Mouse (Mus musculus): ENCODE measurements around the gene Pou4f1. TPM values are rescaled to one million over a fixed set of nuclear protein-coding genes. Genes with fewer than 3 reads are reported as not detected.
"Not testable (repeated sequence)": the region's sequence is repeated elsewhere in the genome, so short reads cannot be mapped to it uniquely, and the experiment has no call there.

Gene Pou4f1
- 0.09 and 0.15 TPM in 2 replicates for polyA plus RNA-seq (2015; fragmentation: Nextera tagmentation; extraction: Ambion mirVana)

DNA sequence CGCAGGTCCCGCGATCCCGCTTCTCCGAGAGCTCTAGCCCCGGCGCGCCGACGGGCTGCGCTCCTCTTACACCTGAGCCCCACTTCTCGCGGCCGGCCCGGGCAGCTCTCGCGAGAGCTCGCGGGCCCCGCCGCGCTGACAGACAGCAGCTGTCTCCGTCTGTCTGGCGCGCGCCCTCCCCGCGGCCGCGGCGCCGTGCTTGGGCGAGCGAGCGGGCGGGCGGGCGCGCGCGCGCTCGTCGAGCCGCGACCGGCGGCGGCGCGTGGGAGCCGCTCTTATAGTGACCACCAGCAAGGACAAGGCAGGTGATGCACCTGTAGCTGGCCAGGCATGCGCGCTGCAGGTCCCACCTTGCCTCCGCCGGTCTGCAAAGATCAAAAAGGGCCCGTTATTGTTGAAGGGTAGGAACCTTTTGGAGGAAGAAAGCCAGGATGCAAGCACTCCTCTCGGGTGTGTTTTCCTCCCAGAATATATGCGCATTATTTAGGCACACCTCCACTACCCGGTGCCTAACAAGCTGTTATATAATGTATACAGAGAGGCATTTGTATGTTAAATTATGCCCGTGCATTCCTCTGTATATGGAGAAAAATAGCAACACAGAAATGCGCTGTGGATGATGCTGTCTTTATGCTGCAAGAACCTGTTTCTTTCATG lies at the start of gene Pou4f1:
Pou4f1 (minus strand) TSS at position 34 of the 657 bp plus-strand sequence.
- under 1% methylated on average over 62 of the region's 62 CpGs for WGBS (ENCODE audit: insufficient replicate concordance)

GRCm38 (mm10) chr14:104511664-104512063 lies 43.9 kb upstream of the Pou4f1 start:
- no peak overlapping the region for H3K4me2 ChIP-seq
- no peak overlapping the region for H3K9ac ChIP-seq
- no peaks in the 10 kb centered on the region for H3K9me3 ChIP-seq (replicated peaks)
- 0 out of 2 replicates have a peak, but pooled peaks cover 9% of the 10 kb centered on the region for H3K36me3 ChIP-seq (replicated peaks)
- no peak for ATAC-seq (ENCODE audit: insufficient read depth)
- H3K27me3 ChIP-seq = no peaks in the 10 kb centered on the region
- 57% methylated on average over 1 of the region's 1 CpGs for WGBS (ENCODE audit: insufficient replicate concordance)
- H3K4me3 ChIP-seq (replicated peaks) = no peak overlapping the region
- H3K4me1 ChIP-seq (replicated peaks) = no peaks in the 10 kb centered on the region
- no peak overlapping the region for H3K27ac ChIP-seq (replicated peaks)

More for the DNA sequence above, at the start of gene Pou4f1:
- Histone ChIP-seq H3K4me3 (replicated peaks) (peak within 1 kb of the TSS; percentile 51), H3K9me3 (replicated peaks) (no peaks in the 10 kb centered on the region), H3K27me3 (peaks cover 98% of the 10 kb centered on the region), H3K4me1 (replicated peaks) (peaks cover 16% of the 10 kb centered on the region), H3K4me2 (peak within 1 kb of the TSS; percentile 70), H3K27ac (replicated peaks) (no peak within 1 kb of the TSS), H3K9ac (no peak within 1 kb of the TSS), H3K36me3 (replicated peaks) (no peaks in the 10 kb centered on the region)
- ATAC-seq (ENCODE audit: insufficient read depth) = peak; percentile 82

DNA sequence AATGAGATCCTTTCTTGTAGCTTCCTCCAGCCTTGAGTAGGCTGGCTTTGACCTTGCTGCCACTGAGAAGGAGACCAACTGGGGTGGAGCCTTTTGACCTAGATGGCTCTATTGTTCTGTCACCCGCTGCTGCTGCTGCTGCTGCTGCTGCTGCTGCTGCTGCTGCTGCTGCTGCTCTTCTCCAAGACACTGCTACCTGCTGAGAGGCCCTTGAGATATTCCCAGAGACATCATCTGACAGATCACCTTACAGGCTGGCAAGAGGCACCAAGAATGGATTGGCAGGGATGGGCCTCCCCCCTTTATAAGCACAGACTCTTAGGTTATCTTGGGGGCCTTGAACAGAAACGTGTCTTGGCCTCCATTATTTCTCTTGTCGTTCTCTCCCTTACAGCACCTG lies 35.0 kb upstream of the Pou4f1 start:
- WGBS (ENCODE audit: insufficient replicate concordance) = 64% methylated on average over 3 of the region's 3 CpGs
- not testable (repeated sequence) for H3K4me1 ChIP-seq (replicated peaks); ATAC-seq (ENCODE audit: insufficient read depth); H3K9ac ChIP-seq; H3K27ac ChIP-seq (replicated peaks); H3K4me2 ChIP-seq; H3K9me3 ChIP-seq (replicated peaks); H3K27me3 ChIP-seq; H3K4me3 ChIP-seq (replicated peaks)
- H3K36me3 ChIP-seq (replicated peaks) = peaks cover 29% of the 10 kb centered on the region

DNA sequence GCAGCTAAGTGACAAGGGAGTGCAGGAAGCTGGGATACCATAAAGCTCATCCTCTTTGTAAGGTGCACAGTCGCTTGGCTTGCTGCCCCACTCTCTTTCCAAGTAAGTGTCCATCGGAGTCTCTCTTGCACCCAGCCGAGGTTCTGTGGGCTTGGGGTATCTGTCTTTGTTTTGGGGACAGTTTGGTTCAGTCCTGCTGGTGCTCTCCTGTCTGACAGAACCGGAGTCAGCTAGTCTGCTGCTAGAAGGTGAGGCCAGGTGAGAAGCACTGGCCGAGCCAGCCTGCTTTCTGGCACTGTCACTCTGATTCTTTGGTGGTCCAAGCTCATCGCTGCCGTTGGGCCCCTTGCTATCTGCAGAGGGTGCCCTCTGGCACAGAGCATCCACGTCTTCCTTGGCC lies 12.0 kb upstream of the Pou4f1 start:
- no peaks in the 10 kb centered on the region for H3K9me3 ChIP-seq (replicated peaks)
- H3K4me1 ChIP-seq (replicated peaks) = no peaks in the 10 kb centered on the region
- peaks cover 16% of the 10 kb centered on the region for H3K36me3 ChIP-seq (replicated peaks)
- H3K4me3 ChIP-seq (replicated peaks) = no peak overlapping the region
- no peak overlapping the region for H3K27ac ChIP-seq (replicated peaks)
- 71% methylated on average over 8 of the region's 8 CpGs for WGBS (ENCODE audit: insufficient replicate concordance)
- H3K9ac ChIP-seq = no peak overlapping the region
- H3K4me2 ChIP-seq = no peak overlapping the region
- peaks cover 16% of the 10 kb centered on the region for H3K27me3 ChIP-seq
- no peak for ATAC-seq (ENCODE audit: insufficient read depth)

GRCm38 (mm10) chr14:104478593-104478992 lies 10.8 kb upstream of the Pou4f1 start:
- ATAC-seq (ENCODE audit: insufficient read depth) = no peak
- Histone ChIP-seq H3K36me3 (replicated peaks) (peaks cover 16% of the 10 kb centered on the region), H3K9ac (no peak overlapping the region), H3K27ac (replicated peaks) (no peak overlapping the region), H3K4me3 (replicated peaks) (no peak overlapping the region), H3K9me3 (replicated peaks) (no peaks in the 10 kb centered on the region), H3K27me3 (peaks cover 27% of the 10 kb centered on the region), H3K4me1 (replicated peaks) (no peaks in the 10 kb centered on the region), H3K4me2 (no peak overlapping the region)
- WGBS (ENCODE audit: insufficient replicate concordance) = 74% methylated on average over 5 of the region's 5 CpGs

- Histone ChIP-seq H3K27ac (replicated peaks) (no peak overlapping the region), H3K36me3 (replicated peaks) (peaks cover 16% of the 10 kb centered on the region), H3K4me1 (replicated peaks) (peaks cover 3% of the 10 kb centered on the region; the same call in 1 of the 2 replicates), H3K4me2 (no peak overlapping the region), H3K27me3 (peaks cover 37% of the 10 kb centered on the region), H3K4me3 (replicated peaks) (no peak overlapping the region), H3K9me3 (replicated peaks) (no peaks in the 10 kb centered on the region), H3K9ac (no peak overlapping the region)
- no peak for ATAC-seq (ENCODE audit: insufficient read depth)
- 86% methylated on average over 8 of the region's 8 CpGs for WGBS (ENCODE audit: insufficient replicate concordance)
Measured at GRCm38 (mm10) chr14:104477616-104478015, 9.8 kb upstream of the Pou4f1 start.

DNA sequence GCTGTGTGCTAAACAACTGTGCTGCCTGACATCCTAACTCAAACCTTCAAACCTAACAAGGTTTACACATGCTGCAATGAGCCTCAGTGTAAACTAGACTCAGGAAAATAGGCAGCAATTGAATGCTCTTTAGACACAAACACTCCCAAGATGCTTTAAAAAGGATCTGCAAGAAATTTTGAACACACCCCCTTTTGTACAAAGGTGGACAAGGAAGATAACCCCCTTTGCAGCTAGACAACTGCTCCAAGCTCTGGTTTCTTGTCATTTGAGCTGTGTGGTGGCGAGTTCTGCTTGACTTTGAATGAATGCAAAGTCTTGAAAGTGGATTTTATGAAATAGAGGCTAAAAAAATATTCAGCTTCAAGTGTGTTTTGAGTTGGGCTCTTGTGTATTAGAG lies 7.6 kb upstream of the Pou4f1 start:
- Histone ChIP-seq H3K36me3 (replicated peaks) (peaks cover 16% of the 10 kb centered on the region), H3K27ac (replicated peaks) (no peak overlapping the region), H3K4me3 (replicated peaks) (no peak overlapping the region), H3K4me2 (no peak overlapping the region), H3K4me1 (replicated peaks) (peaks cover 3% of the 10 kb centered on the region; the same call in 1 of the 2 replicates), H3K9me3 (replicated peaks) (no peaks in the 10 kb centered on the region), H3K9ac (no peak overlapping the region), H3K27me3 (peaks cover 57% of the 10 kb centered on the region)
- WGBS (ENCODE audit: insufficient replicate concordance) = 46% methylated on average over 1 of the region's 1 CpGs
- no peak for ATAC-seq (ENCODE audit: insufficient read depth)

DNA sequence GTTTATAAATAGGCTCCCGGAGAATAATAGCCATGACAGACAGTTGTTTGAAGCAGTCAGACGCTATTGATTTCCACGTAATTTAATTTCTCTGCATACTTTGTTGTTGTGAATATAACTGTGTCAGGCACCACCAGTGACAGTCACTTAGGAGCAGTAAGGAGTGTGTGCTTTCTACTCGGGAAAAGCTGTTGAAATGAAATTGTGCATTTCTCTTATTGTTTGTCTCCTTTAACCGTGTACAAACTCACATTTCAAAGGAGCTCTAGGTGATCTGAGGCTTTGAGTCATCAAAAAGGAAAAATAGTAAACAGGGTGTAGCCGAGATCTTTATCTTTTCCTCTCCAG lies 798 bp upstream of the Pou4f1 start:
- H3K4me3 ChIP-seq (replicated peaks) = no peak overlapping the region
- WGBS (ENCODE audit: insufficient replicate concordance) = 6% methylated on average over 6 of the region's 6 CpGs
- H3K4me2 ChIP-seq = peak overlapping the region; percentile 70; the same call in 1 of the 2 replicates
- no peaks in the 10 kb centered on the region for H3K9me3 ChIP-seq (replicated peaks)
- H3K27ac ChIP-seq (replicated peaks) = no peak overlapping the region
- ATAC-seq (ENCODE audit: insufficient read depth) = no peak
- H3K4me1 ChIP-seq (replicated peaks) = peaks cover 17% of the 10 kb centered on the region
- no peaks in the 10 kb centered on the region for H3K36me3 ChIP-seq (replicated peaks)
- peaks cover 98% of the 10 kb centered on the region for H3K27me3 ChIP-seq
- no peak overlapping the region for H3K9ac ChIP-seq

DNA sequence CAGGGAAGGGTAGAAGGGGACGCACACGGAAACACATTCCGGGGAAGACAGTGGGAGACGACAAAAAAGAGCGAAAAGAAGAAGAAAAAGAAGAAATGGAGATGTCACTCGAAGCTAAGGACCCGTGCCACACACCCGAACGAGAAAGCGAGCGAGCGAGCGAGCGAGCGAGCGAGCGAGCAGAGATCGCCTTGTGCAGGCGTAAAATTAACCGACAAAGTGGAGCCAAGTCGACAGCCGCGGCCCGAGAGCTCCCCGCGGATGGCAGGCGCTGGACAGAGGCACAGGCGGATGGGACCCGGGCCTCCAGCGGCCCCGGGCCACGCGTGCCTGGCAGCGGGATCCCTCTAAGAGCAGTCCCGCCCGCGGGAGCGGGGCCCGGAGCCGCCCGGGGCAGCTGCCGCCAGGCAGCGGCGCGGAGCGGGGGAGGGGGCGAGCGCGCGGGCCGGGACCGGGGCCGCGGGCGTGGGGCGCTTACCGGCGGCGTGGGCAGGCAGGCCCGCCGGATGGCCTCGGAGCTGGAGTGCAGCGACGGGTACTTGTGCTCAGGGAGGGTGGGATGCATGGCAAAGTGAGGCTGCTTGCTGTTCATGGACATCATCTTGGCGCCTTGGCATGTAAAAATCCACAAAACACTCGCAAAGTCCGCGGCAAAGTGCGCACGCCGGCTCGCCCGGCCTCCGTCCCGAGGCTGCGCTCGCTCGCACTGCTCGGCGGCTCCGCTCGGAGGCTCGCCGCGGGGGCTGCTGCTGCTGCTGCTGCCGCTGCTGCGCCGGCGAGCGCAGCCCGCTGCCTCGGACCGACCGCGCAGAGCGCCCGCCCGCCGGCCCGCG lies 450 bp downstream of the Pou4f1 start:
- WGBS (ENCODE audit: insufficient replicate concordance) = under 1% methylated on average over 100 of the region's 101 CpGs
- ATAC-seq (ENCODE audit: insufficient read depth) = peak; percentile 38; the same call in 1 of the 2 replicates
- peak overlapping the region; percentile 51 for H3K4me3 ChIP-seq (replicated peaks)
- no peak overlapping the region for H3K9ac ChIP-seq
- H3K36me3 ChIP-seq (replicated peaks) = no peaks in the 10 kb centered on the region
- H3K27me3 ChIP-seq = peaks cover 97% of the 10 kb centered on the region
- H3K27ac ChIP-seq (replicated peaks) = no peak overlapping the region
- H3K9me3 ChIP-seq (replicated peaks) = no peaks in the 10 kb centered on the region
- H3K4me1 ChIP-seq (replicated peaks) = peaks cover 15% of the 10 kb centered on the region
- peak overlapping the region; percentile 70 for H3K4me2 ChIP-seq

GRCm38 (mm10) chr14:104466557-104466956 lies 1.2 kb downstream of the Pou4f1 start:
- 1% methylated on average over 40 of the region's 43 CpGs for WGBS (ENCODE audit: insufficient replicate concordance)

DNA sequence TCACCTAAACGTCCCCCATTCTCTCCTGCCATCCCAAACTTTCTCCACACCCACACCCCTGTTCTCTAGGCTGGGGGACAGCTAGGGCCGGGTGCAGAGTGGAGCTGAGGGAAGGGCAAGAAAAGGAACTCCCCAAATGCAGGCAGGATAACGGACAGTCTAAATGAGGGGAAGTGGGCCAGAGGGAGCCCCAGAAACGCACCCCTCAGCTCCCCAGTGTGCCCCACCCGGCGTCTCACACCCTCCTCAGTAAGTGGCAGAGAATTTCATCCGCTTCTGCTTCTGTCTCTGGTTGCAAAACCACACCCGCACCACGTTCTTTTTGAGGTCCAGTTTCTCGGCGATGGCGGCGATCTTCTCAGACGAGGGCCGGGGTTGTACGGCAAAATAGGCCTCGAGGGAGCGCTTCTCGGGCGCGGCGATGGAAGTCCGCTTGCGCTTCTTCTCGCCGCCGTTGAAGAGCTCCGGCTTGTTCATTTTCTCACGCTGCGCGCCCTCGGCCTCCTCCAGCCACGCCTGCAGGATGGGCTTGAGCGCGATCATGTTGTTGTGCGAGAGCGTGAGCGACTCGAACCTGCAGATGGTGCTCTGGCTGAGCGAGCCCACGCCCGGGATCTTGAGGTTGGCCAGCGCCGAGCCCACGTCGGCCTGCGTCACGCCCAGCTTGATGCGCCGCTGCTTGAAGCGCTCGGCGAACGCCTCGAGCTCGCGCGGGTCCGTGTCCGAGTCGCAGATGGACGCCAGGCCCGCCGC lies 2.1 kb downstream of the Pou4f1 start:
- H3K4me3 ChIP-seq (replicated peaks) = peak overlapping the region; percentile 30
- H3K27me3 ChIP-seq = peaks cover 95% of the 10 kb centered on the region
- under 1% methylated on average over 64 of the region's 64 CpGs for WGBS (ENCODE audit: insufficient replicate concordance)

More at GRCm38 (mm10) chr14:104466557-104466956, 1.2 kb downstream of the Pou4f1 start:
- ATAC-seq (ENCODE audit: insufficient read depth) = no peak
- Histone ChIP-seq H3K9ac (no peak overlapping the region), H3K9me3 (replicated peaks) (no peaks in the 10 kb centered on the region), H3K4me2 (peak overlapping the region; percentile 70), H3K4me3 (replicated peaks) (peak overlapping the region; percentile 7; the same call in 1 of the 2 replicates), H3K4me1 (replicated peaks) (peaks cover 15% of the 10 kb centered on the region), H3K27me3 (peaks cover 95% of the 10 kb centered on the region), H3K27ac (replicated peaks) (no peak overlapping the region), H3K36me3 (replicated peaks) (no peaks in the 10 kb centered on the region)

More for the DNA sequence above, 2.1 kb downstream of the Pou4f1 start:
- peak overlapping the region; percentile 29 for H3K4me2 ChIP-seq
- no peaks in the 10 kb centered on the region for H3K9me3 ChIP-seq (replicated peaks)
- H3K27ac ChIP-seq (replicated peaks) = no peak overlapping the region
- ATAC-seq (ENCODE audit: insufficient read depth) = no peak
- no peaks in the 10 kb centered on the region for H3K36me3 ChIP-seq (replicated peaks)
- H3K4me1 ChIP-seq (replicated peaks) = peaks cover 15% of the 10 kb centered on the region
- no peak overlapping the region for H3K9ac ChIP-seq
